Mouse (Mus musculus) left cerebral cortex, adult 11 months (tissue): ENCODE results near the gene Hrh1.
"Not testable (repeated sequence)": the region's sequence is repeated elsewhere in the genome, so short reads cannot be mapped to it uniquely, and the experiment has no call there.

Experiments
- DNase-seq: peaks from one replicate; pipeline ENCODE4 v3.0.0; 2022; ENCODE audit warnings: low spot score

Gene Hrh1

GRCm38 (mm10) chr6:114461536-114461935 lies 63.8 kb downstream of the Hrh1 start:
- DNase-seq, result no peak

DNA sequence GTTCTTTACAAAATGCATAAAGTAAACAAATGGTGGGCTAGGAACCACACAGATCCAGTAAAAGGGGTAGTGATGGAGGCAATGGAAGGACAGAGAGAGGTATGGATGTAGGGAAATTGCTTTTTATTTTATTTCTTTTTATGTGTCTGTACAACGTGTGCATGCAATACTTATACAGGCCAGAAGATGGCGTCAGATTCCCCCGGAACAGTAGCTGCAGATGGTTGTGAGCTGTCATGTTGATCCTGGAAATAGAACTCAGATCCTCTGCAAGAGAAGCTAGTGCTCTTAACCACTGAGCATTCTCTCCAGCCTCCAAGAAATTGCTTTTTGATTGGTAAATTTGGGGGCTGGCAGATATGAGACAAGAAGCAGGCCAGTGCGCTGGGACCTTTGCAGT lies 65.0 kb downstream of the Hrh1 start:
- DNase-seq, result no peak

DNA sequence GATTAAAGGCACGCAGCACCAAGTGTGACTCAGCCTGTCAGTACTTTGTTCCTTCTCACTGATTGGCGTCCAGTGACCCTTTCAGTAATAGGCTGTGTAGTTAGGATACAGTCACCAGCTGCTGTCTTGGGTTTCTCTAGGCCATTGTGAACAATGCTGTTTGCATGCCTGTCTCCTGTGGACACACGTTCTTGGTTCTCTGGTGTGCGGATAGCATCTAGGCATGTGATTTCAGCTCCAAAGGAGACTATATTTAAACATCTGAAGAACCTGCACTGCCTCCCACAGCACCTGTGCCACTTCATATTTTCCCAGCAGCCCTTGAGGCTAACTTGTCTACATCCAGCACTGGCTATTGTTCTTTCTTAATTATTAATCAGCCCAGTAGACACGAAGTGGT lies 75.8 kb downstream of the Hrh1 start:
- no peak for DNase-seq

- no peak for DNase-seq
Observed at GRCm38 (mm10) chr6:114474059-114474458, 76.3 kb downstream of the Hrh1 start.

DNA sequence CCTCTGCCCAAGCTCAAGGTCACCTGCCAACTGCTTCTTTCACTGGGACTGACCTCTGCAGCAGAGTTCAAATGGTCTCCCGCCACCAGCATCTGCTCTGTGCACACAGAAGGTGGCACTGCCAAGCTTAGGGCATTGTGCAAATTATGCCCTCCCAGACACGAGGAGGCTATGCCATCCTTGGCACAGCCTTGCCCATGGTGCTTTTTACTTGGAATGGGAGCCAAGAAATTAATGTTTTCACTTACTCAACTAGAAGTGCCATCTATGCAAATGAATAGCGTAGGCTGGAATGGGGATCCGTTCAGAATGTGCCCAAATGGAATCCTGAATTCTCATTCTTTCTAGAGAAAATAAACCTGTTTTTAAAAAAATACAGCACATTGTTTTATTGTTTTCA lies 77.2 kb downstream of the Hrh1 start:
- no peak for DNase-seq

DNA sequence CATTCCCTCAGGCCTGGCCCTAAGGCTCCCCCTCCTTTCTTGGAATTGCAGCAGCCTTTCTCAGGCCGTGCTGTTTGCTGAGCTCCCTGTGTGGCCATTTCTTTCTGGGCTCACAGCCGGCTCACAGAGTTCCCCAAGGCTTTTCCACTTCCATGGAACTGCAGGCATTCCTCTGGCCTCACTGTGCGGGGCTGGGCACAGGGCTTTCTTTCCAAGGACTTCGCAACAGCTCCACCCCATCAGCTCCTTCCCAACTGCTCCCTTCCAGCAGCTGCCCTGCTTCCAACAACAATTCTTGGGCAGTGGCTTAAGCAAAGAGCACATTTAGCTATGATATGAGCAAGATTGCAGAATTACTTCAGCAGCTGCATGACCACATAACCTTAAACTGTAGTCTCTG lies 81.0 kb downstream of the Hrh1 start:
- DNase-seq, result no peak

GRCm38 (mm10) chr6:114479644-114480410 lies 82.1 kb downstream of the Hrh1 start:
- DNase-seq, result no peak

DNA sequence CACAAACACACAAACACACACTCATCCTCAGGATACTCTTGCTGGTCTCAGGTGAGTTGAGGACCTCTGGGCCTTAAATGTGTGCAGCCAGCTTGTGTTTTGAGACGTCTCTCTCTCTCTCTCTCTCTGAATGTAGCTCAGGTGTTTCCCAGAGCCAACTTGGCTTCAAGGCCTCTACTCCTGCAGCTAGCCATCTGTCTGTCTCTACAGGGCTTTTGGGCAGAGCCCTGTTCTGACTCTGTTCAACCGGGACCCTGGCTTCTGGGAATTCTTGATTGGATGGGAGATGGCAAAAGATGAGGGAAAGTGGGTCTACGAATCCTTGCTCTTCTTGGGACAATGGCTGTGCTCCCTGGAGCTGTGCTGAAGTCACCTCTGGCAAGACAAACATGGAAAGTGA lies 91.6 kb downstream of the Hrh1 start:
- no peak for DNase-seq

GRCm38 (mm10) chr6:114492588-114492987 lies 94.9 kb downstream of the Hrh1 start:
- not testable (repeated sequence) for DNase-seq

GRCm38 (mm10) chr6:114494987-114495386 lies 97.3 kb downstream of the Hrh1 start:
- DNase-seq, result not testable (repeated sequence)

- not testable (repeated sequence) for DNase-seq
Observed at GRCm38 (mm10) chr6:114514038-114514437, 116.3 kb downstream of the Hrh1 start.

DNA sequence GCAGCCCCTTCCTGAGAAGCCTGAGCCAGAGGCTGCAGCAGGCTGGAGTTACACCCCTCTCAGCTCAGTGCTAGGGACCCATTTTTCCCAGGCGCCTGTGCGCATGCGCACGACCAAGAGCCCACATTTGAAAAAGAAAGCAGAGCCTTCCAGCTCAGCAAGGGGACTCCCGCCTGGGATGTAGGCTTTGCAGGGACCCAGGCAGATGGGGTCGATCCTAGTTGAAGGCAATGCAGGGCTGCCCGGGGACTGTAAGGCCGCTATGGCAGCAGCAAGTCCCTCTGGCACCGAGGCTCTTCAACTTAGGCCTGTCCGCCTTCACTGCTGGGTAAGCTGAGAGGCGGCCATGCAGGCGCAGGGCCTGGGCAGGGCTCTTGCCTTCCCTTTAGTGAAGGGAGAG lies 131.0 kb downstream of the Hrh1 start:
- DNase-seq, result peak; percentile 4
